In the genomic region with DNA sequence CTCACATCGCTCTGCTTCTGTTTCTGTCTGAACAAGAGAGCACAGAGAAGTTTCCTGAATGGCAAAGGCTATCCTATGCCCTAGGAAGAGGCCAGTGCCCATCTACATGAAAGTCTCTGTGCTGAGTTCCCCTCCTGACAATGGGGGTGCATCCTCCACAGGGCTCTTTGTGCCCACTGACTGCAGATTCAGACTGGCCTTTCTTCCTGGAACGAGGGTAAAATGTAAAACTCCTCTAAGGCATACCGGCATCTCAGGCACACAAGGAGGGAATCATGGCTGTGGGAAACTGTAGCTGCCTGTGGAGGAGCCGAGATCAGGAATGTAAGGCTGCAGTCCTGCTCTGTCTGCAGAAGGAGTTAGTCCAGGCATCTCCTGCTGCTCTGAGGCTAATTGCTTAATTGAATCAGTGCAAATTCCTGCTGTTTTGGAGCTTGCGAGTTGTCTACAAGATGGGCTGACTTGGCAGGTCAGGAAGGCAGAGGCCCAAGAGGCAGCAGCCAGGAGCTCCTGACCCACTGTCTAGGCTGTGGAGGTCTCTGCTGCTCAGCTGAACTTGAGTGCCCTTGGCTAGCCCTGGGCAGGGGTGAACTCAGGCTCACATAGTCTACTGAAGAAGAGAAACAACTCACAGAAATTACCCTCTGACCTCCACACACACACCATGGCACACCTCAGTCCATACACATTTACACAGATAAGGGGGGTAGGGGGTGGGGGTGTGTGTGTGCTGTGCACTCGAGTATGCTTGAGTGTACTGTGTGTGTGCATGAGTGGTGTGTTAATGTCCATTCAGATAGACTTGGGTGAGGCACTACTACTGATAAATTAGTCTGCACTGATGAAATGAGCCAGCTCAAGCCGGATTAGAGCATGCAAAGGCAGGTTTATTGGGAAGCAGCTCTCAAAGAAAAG, we compare ENCODE assay signal across 12 mouse cellular contexts. TPM values are rescaled to one million over a fixed set of nuclear protein-coding genes. Genes with fewer than 3 reads are reported as not detected.
DNase-seq lines count a peak whose midpoint lies in the region; ATAC-seq lines count a peak whose summit lies in the region.
"Had no signal": no experiment of that assay in that cellular context is flagged by ENCODE, and none has a peak within 500 bp of the region (broad histone marks: within the 10 kb centered on the region; RNA-seq: fewer than 3 reads in every experiment).

No protein-coding gene starts in this region.

- peak overlapping the region; percentile 67 for H3K4me3 ChIP-seq in megakaryocyte, embryonic 14.5 days (replicated peaks)
- H3K4me3 ChIP-seq in intestine, embryonic 16.5 days (ENCODE audit: low read length): no peak overlapping the region
- H3K4me3 ChIP-seq in stomach, embryonic 16.5 days (replicated peaks; ENCODE audit: low read length): no peak overlapping the region

- H3K27ac ChIP-seq in intestine, embryonic 16.5 days (ENCODE audit: low read length): no peak overlapping the region
- H3K27ac ChIP-seq in stomach, embryonic 16.5 days (ENCODE audit: low read length): no peak overlapping the region

- H3K27me3 ChIP-seq in megakaryocyte, embryonic 14.5 days (replicated peaks): peaks cover 7% of the 10 kb centered on the region
- H3K27me3 ChIP-seq in intestine, embryonic 16.5 days (replicated peaks; ENCODE audit: control insufficient read depth, insufficient read depth, low read length): no peaks in the 10 kb centered on the region
- no peaks in the 10 kb centered on the region for H3K27me3 ChIP-seq in stomach, embryonic 16.5 days (ENCODE audit: control insufficient read depth, insufficient read depth, low read length)

- H3K4me2 ChIP-seq in intestine, embryonic 16.5 days (ENCODE audit: low read depth, low read length): no peak overlapping the region
- H3K4me2 ChIP-seq in stomach, embryonic 16.5 days (ENCODE audit: low read depth, low read length): no peak overlapping the region
- H3K4me2 ChIP-seq: liver, embryonic 11.5 days had no signal

- ATAC-seq in megakaryocyte, adult 5-6 weeks (ENCODE audit: poor library complexity, severe bottlenecking): no peak
- peak; percentile 47 for ATAC-seq in intestine, embryonic 16.5 days
- ATAC-seq in stomach, embryonic 16.5 days (ENCODE audit: insufficient read depth, low FRiP score): peak; percentile 65; the same call in 1 of the 2 replicates

- H3K9ac ChIP-seq in intestine, embryonic 16.5 days (ENCODE audit: low read depth, low read length): no peak overlapping the region
- peak overlapping the region; percentile 37; the same call in 1 of the 2 replicates for H3K9ac ChIP-seq in stomach, embryonic 16.5 days (ENCODE audit: low read length)

- no peaks in the 10 kb centered on the region for H3K36me3 ChIP-seq in megakaryocyte, embryonic 14.5 days (replicated peaks; ENCODE audit: low read length)
- H3K36me3 ChIP-seq in intestine, embryonic 16.5 days (ENCODE audit: control insufficient read depth, insufficient read depth, low read length): no peaks in the 10 kb centered on the region
- H3K36me3 ChIP-seq in stomach, embryonic 16.5 days (ENCODE audit: control insufficient read depth, insufficient read depth, low read length): no peaks in the 10 kb centered on the region

- DNase-seq in embryo, embryonic 10 days (ENCODE audit: low spot score): peak; percentile 60
- DNase-seq in embryo, embryonic 9.5 days (ENCODE audit: extremely low spot score): no peak
- DNase-seq in kidney, postnatal 10 days: no peak
- DNase-seq in spleen, adult 12 weeks (ENCODE audit: low spot score): no peak
- DNase-seq: gastrocnemius, postnatal 25 days; heart, postnatal 10 days; right cerebral cortex, adult 18-20 months had no signal

- WGBS in intestine, embryonic 16.5 days: 55% methylated on average over 7 of the region's 7 CpGs
- 59% methylated on average over 7 of the region's 7 CpGs for WGBS in stomach, embryonic 16.5 days

- H3K9me3 ChIP-seq in megakaryocyte, embryonic 14.5 days: no peaks in the 10 kb centered on the region
- no peaks in the 10 kb centered on the region for H3K9me3 ChIP-seq in intestine, embryonic 16.5 days (ENCODE audit: control insufficient read depth, low read length)
- no peaks in the 10 kb centered on the region for H3K9me3 ChIP-seq in stomach, embryonic 16.5 days (replicated peaks; ENCODE audit: control insufficient read depth, low read length)

- H3K4me1 ChIP-seq in megakaryocyte, embryonic 14.5 days: peaks cover 99% of the 10 kb centered on the region
- H3K4me1 ChIP-seq in intestine, embryonic 16.5 days (ENCODE audit: control insufficient read depth, insufficient read depth, low read length): peaks cover 8% of the 10 kb centered on the region
- H3K4me1 ChIP-seq in stomach, embryonic 16.5 days (ENCODE audit: control insufficient read depth, insufficient read depth, low read length): peaks cover 32% of the 10 kb centered on the region

RNA-seq across cellular contexts. Expression of gene Rhob, which starts 48.0 kb away (rescaled TPM):
- polyA plus RNA-seq in megakaryocyte, embryonic 14.5 days (2012; ENCODE audit: insufficient read depth, low replicate concordance): 146 and 207 TPM in 2 replicates
- total RNA-seq in megakaryocyte, adult 5-6 weeks (2015): 107 and 120 TPM in 2 replicates
- 55.4 and 60.5 TPM in 2 replicates for total RNA-seq in megakaryocyte, adult 5-6 weeks (2017)
- 24.1 and 24.6 TPM in 2 replicates for polyA plus RNA-seq in intestine, embryonic 16.5 days (2015; fragmentation: Nextera tagmentation; extraction: Ambion mirVana)
- polyA plus RNA-seq in stomach, embryonic 16.5 days (2015; fragmentation: Nextera tagmentation; extraction: Ambion mirVana): 32.0 and 34.3 TPM in 2 replicates
